Mouse (Mus musculus) thymus, postnatal 4 days (tissue): ENCODE results near the gene Mst1.

Source experiments
- DNase-seq: peaks from one replicate; pipeline ENCODE4 v3.0.0; 2021

The Mst1 gene

DNA sequence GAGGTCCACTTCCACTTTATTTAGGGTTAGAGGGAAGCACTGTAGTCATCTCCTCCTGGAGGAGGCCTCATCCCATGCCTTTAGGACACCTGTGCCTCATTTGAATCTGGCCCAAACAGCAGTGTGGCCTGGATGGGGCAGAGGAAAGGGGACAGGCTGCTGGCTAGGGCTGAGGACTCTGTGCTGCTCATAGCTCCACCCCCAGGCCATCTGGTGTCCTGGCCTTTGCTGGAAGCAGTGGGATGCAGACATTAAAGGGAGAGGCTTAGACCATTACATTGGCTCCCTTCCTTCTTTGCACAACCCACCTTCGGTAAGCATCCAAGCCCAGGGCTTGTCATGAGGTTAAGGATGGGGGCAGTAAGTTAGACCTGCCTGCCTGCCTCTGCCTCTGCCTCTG is 53.2 kb downstream of the Mst1 start:
- no peak for DNase-seq
